Mouse (Mus musculus) kidney, adult 2 months (tissue): ENCODE data around the gene Dock2. TPM values are rescaled to one million over a fixed set of nuclear protein-coding genes. Genes with fewer than 3 reads are reported as not detected.

ENCODE experiments used
- DNase-seq: peaks from one replicate; pipeline ENCODE4 v3.0.0; 2021
- H3K27ac ChIP-seq: fragments of 200-500 bp; 2 replicates; pipeline ENCODE4 v1.5.1; 2012; ENCODE audit warnings: low read depth, low read length, control low read depth, inconsistent platforms; ENCODE audit not compliant: insufficient read depth
- H3K27me3 ChIP-seq: fragments of 200-500 bp; replicated peaks from 2 replicates; pipeline ENCODE4 v1.6.1; 2012; ENCODE audit warnings: mild to moderate bottlenecking, moderate library complexity, low read length, inconsistent platforms; ENCODE audit not compliant: control insufficient read depth, insufficient read depth
- H3K36me3 ChIP-seq: fragments of 200-500 bp; 2 replicates; pipeline ENCODE4 v1.6.1; 2012; ENCODE audit warnings: mild to moderate bottlenecking, moderate library complexity, low read length, inconsistent platforms; ENCODE audit not compliant: control insufficient read depth, insufficient read depth
- H3K4me1 ChIP-seq: fragments of 200-500 bp; 2 replicates; pipeline ENCODE4 v1.6.1; 2011; ENCODE audit warnings: low read length; ENCODE audit not compliant: control insufficient read depth, insufficient read depth
- H3K4me3 ChIP-seq: fragments of 200-500 bp; 2 replicates; pipeline ENCODE4 v1.5.1; 2011; ENCODE audit warnings: mild to moderate bottlenecking, low read depth, low read length, control low read depth; ENCODE audit not compliant: insufficient read depth
- CTCF ChIP-seq: fragments of 200-500 bp; conservative IDR thresholded peaks from 2 replicates; pipeline ENCODE4 v1.5.1; 2011; ENCODE audit warnings: low read depth, mild to moderate bottlenecking, control low read depth, low read length, moderate library complexity, mixed read lengths; ENCODE audit not compliant: insufficient read depth, insufficient read length
- POLR2A ChIP-seq: fragments of 200-500 bp; IDR thresholded peaks from one replicate; pipeline ENCODE4 v1.6.1; 2011; ENCODE audit warnings: low read depth, low read length, control low read depth
- WGBS: fragments of 180-500 bp; shearing (Covaris S2); methylation state at CpG from one replicate; pipeline ENCODE4 v1.1.7; 2018; 5-methylcytosine and 5-hydroxymethylcytosine counted together
- polyA plus RNA-seq: library from polyadenylated mRNA; depleted of rRNA; stranded (reverse); fragments of >200 nt; gene quantifications from 2 replicates; pipeline ENCODE4 v1.2.3, GENCODE M21; 2012

Dock2 gene
- polyA plus RNA-seq, 1 experiment = 2.8 TPM

- H3K36me3 ChIP-seq = no peaks in the 10 kb centered on the region
- no peak overlapping the region for H3K4me3 ChIP-seq
- H3K27me3 ChIP-seq = no peaks in the 10 kb centered on the region
- 37% methylated on average over 12 of the region's 12 CpGs for whole genome bisulfite sequencing
- peak; percentile 89 for DNase-seq
- no peak overlapping the region for H3K27ac ChIP-seq
- TF ChIP-seq CTCF (no peak), POLR2A (no peak)
- no peaks in the 10 kb centered on the region for H3K4me1 ChIP-seq
Observed at GRCm38 (mm10) chr11:34355406-34355805, 428.3 kb downstream of the Dock2 start.

- no peak overlapping the region for H3K4me3 ChIP-seq
- H3K27me3 ChIP-seq = no peaks in the 10 kb centered on the region
- DNase-seq = no peak
- H3K27ac ChIP-seq = no peak overlapping the region
- H3K4me1 ChIP-seq = no peaks in the 10 kb centered on the region
- no peak for TF ChIP-seq CTCF
- TF ChIP-seq POLR2A = no peak
- WGBS = 50% methylated on average over 10 of the region's 10 CpGs
- H3K36me3 ChIP-seq = no peaks in the 10 kb centered on the region
Observed at GRCm38 (mm10) chr11:34349453-34350056, 434.1 kb downstream of the Dock2 start.

GRCm38 (mm10) chr11:34348287-34348918 is 435.3 kb downstream of the Dock2 start:
- DNase-seq = peak; percentile 32

GRCm38 (mm10) chr11:34344310-34344709 is 439.4 kb downstream of the Dock2 start:
- H3K36me3 ChIP-seq = no peaks in the 10 kb centered on the region
- H3K4me1 ChIP-seq = no peaks in the 10 kb centered on the region
- DNase-seq = no peak
- WGBS = 64% methylated on average over 5 of the region's 5 CpGs
- no peak overlapping the region for H3K27ac ChIP-seq
- TF ChIP-seq POLR2A = no peak
- H3K4me3 ChIP-seq = no peak overlapping the region
- no peaks in the 10 kb centered on the region for H3K27me3 ChIP-seq

More at GRCm38 (mm10) chr11:34348287-34348918, 435.3 kb downstream of the Dock2 start:
- TF ChIP-seq POLR2A (no peak), CTCF (no peak)
- no peaks in the 10 kb centered on the region for H3K4me1 ChIP-seq
- H3K4me3 ChIP-seq = no peak overlapping the region
- H3K27me3 ChIP-seq = no peaks in the 10 kb centered on the region
- H3K36me3 ChIP-seq = no peaks in the 10 kb centered on the region
- no peak overlapping the region for H3K27ac ChIP-seq
- 25% methylated on average over 4 of the region's 4 CpGs for WGBS

GRCm38 (mm10) chr11:34343742-34344307 is 439.9 kb downstream of the Dock2 start:
- Histone ChIP-seq H3K4me3 (no peak overlapping the region), H3K27ac (no peak overlapping the region), H3K36me3 (no peaks in the 10 kb centered on the region), H3K4me1 (no peaks in the 10 kb centered on the region), H3K27me3 (no peaks in the 10 kb centered on the region)
- no peak for DNase-seq
- no peak for TF ChIP-seq POLR2A
- TF ChIP-seq CTCF = no peak
- 52% methylated on average over 4 of the region's 4 CpGs for WGBS

- no peak overlapping the region for H3K27ac ChIP-seq
- WGBS = 86% methylated on average over 5 of the region's 5 CpGs
- H3K4me1 ChIP-seq = no peaks in the 10 kb centered on the region
- no peak for DNase-seq
- no peaks in the 10 kb centered on the region for H3K36me3 ChIP-seq
- no peaks in the 10 kb centered on the region for H3K27me3 ChIP-seq
- no peak overlapping the region for H3K4me3 ChIP-seq
- TF ChIP-seq POLR2A = no peak
- TF ChIP-seq CTCF = no peak
Observed at GRCm38 (mm10) chr11:34339693-34340092, 444.0 kb downstream of the Dock2 start.

GRCm38 (mm10) chr11:34337907-34338306 is 445.8 kb downstream of the Dock2 start:
- H3K4me3 ChIP-seq = no peak overlapping the region
- H3K4me1 ChIP-seq = no peaks in the 10 kb centered on the region
- no peak overlapping the region for H3K27ac ChIP-seq
- TF ChIP-seq CTCF (no peak), POLR2A (no peak)
- no peak for DNase-seq
- WGBS = 88% methylated on average over 1 of the region's 1 CpGs
- H3K36me3 ChIP-seq = no peaks in the 10 kb centered on the region
- H3K27me3 ChIP-seq = no peaks in the 10 kb centered on the region
